Mouse (Mus musculus): ENCODE results near the gene Nek5. TPM values are rescaled to one million over a fixed set of nuclear protein-coding genes. Genes with fewer than 3 reads are reported as not detected.

Nek5 gene
- polyA plus RNA-seq, 2 experiments from 2014 or later, result not detected

DNA sequence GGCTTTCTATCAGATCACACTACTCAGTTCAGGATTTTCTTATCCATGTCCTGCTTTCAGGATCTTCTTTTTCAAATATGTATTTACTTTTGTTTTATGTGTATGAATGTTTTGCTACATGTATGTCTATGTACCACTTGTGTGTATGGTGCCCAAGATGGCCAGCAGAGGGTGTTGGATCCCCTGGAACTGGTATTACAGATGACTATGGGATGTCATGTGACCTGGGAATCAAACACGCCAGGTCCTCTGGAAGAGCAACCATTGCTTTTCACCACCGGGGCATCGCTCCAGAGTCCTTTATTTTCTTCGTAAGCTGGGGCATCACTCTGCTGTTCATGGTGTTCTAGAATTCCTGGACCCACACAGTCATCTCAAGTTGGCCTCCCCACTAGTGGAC lies 35.6 kb downstream of the Nek5 start:
- ATAC-seq, result no peak

DNA sequence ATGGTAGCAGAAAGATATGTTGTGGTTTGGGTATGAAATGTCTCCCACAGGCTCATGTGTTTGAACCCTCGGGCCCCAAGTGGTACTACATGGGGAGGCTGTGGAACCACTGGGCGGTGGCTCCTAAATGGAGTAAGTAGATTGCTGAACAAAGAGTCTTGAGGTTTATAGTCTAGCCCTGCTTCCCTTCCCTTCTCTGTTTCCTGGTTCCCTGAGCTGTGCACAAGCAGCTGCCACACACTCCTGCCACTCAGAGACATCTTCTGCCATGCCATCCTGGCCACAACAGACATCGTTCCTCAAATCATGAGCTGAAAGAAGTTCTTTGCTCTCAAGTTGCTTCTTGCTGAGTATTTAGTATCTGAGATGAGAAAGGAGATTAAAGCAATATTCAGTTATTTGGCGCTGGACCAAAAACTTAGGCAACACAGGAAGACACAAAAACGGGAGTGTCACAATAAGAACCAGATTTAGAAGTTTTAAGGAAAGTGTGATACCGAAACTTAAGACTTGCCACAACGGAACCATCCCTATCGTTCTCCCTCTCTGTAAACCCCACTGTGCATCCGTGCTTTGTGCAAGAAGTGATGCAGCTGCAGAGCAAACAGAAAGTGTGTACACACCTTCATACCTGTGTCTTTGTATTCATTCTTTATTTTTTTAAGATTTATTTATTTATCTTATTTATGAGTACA lies 45.4 kb downstream of the Nek5 start:
- ATAC-seq, result no peak

- no peak for ATAC-seq
Measured at GRCm38 (mm10) chr8:22061126-22061525, 63.7 kb downstream of the Nek5 start.

DNA sequence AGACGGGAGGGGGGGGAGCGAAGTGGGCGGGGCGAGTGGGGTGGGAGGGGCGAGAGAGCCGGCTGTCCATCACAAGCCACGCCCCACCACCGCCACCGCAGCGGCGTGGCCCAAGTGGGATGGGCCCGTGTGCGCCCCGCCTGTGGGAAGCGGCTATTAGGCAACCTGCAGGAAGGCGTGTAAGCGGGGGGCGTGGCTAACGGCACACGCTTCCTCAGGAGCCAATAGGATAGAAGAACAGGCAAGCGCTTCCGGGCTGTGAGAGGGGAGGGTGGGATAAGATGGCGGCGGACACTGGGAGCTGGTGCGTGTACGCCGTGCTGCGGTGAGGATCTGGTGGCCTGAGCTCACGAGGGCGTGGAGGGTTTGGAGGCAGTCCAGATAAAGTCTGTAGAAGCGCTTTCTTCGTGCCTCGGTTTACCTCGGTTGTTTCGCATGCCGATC lies 64.4 kb downstream of the Nek5 start, which contains the start of gene Alg11:
Gene Alg11 (plus strand): TSS at position 276 of the 444 bp plus-strand sequence.
- peak; percentile 99 for ATAC-seq

DNA sequence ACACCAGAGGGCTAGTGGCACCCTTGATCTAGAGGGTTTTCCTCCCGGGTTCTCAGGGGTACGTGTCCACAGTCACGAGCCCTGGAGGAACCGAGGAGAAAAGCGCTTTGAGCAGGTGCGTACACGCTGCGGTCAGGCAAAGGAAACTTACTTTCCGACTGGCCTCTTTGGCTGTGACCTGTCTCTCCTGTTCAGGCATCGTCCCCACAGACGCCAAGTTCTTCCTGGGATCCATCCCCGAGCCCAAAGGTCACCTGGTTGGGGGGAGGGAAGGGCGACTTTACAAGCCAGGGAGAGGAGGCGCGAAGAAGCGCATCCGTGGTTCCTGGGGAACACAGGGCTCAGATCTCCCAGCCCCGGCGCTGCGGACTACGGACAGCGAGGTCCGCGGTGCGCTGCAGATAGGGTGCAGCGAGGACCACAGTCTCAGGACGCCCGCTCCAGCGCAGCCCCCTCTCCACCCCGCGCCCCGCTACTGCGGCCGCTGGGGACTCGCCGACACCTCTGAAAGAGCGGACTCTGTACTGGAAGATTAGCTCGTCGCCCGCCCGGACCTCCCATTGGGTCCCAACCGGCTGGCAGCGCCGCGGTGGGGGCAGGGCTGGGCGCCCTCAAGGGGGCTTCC lies 64.9 kb downstream of the Nek5 start, which contains the start of gene Atp7b:
Gene Atp7b (minus strand): TSS at position 485 of the 625 bp plus-strand sequence.
- peak; percentile 26 for ATAC-seq

GRCm38 (mm10) chr8:22059153-22059738 lies 65.6 kb downstream of the Nek5 start:
- no peak for ATAC-seq

DNA sequence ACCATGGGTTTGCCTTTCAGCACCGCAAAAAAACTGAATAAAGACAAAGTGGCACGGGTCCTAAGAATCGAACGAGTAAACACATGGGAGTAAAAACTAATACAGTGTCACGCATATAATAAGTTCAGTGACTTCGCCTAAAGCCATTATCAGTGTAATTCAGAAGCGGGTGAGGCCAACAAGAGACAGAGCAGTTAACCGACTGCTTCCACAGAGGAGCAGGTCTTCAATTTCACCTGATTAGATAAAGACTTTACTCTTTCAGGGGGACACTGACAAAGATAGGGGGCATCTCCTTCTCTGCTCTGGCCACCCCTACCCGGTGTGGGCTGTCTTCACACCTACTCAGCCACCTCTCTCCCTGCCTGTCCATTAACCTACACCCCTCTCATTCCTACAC lies 66.5 kb downstream of the Nek5 start:
- ATAC-seq, result no peak

DNA sequence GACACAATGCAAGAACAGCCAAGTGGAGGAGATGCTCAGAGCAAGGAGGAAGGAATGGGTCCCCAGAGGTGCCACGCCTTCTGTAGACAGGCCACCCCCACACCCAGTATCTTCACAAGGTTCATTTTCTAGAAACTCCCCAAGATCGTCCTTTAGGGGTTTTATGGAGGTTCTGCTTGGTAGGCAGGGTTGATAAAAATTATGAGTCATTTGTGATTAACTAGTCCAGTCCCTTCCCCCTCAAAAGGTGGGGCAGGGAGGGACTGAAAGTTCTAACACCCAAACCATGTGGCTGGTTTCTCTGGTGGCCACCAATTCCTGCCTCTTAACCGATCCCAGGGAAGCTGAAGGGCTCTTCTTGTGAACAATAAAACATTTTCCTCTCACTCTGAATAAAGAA lies 68.0 kb downstream of the Nek5 start:
- ATAC-seq, result no peak

DNA sequence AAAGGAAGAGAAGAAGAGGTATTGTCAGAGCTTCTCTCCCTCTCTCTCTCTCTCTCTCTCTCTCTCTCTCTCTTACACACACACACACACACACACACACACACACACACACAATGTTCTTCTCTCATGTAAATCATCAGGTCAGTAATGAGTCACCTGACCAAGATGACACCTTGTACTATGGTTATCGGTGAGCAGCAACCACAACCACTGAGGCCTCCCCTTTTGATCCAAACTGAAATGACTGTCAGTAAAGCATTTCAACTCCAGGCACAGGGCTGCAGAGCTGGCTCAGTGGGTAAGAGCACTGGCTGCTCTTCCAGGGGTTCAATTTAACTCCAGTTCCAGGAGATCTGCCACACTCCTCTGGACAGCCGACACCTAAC lies 69.4 kb downstream of the Nek5 start:
- no peak for ATAC-seq

DNA sequence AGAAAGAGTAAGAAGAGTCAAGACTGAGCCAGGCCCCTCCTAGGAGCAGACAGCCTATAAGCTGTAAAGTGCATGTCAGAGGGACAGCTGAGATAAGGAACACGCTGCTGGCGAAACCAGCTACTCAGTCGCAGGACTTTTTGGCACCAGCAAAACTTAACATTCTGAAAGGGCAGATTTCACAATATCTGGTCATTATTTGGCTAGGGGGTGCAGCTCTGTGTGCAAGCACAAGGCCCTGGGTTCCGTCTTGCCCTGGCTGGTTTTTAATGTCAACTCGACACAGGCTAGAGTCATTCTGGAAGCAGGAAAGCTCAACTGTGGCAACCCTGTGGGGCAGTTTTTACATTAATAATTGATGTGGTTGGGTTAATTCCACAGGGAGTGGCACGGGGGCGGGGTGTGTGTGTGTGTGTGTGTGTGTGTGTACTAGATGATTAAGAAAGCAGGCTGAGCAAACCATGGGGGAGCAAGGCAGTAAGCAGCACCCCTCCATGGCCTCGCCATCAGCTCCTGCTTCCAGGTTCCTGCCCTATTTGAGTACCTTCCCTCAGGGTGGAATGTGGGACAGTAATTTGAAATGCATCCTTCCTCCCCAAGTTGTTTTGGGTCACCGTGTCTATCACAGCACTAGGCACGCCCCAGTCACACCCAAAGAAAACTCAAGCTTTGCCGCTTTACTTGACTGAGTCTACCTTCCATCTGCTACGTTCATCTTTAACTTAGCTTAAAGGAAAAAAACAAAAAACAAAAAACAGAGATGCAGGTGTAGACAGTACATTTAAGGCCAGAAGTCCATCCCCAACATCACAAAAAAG lies 70.0 kb downstream of the Nek5 start:
- no peak for ATAC-seq

DNA sequence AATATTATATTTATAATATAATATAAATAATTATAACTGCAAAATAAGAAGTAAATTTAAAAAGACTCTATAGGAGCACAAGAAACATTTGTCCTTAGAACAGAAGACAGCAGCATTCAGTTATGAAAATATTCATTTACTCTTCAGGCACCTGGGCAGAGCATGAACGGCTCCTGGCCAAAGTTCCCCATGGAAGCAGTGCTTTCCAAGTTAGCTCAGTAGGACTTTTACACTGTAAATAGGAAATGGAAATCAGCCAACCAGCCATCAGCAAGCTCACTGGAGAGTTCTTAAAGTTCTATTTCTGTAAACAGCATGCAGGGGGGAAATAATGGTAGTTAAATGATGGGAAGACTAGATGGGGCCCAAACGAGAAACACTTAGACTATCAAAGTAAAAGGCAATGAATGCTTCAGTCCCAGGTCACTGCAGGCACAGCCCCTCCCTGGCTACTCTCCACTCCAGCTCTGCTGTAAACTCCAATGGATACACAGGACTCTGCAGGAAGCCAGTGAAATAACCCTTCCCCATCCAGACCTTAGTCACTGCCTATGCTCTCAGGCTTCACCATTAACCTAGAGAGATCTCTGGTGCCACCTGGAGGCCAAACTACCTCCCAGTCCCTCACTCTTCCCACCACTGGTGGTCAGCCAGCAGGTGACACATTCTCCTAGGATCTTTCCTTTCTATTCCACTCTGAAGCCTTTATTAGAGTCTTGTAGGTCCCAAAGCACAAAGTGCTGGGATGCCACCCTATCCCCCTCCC lies 77.0 kb downstream of the Nek5 start:
- peak; percentile 71 for ATAC-seq

GRCm38 (mm10) chr8:22043706-22044105 lies 81.1 kb downstream of the Nek5 start:
- no peak for ATAC-seq

DNA sequence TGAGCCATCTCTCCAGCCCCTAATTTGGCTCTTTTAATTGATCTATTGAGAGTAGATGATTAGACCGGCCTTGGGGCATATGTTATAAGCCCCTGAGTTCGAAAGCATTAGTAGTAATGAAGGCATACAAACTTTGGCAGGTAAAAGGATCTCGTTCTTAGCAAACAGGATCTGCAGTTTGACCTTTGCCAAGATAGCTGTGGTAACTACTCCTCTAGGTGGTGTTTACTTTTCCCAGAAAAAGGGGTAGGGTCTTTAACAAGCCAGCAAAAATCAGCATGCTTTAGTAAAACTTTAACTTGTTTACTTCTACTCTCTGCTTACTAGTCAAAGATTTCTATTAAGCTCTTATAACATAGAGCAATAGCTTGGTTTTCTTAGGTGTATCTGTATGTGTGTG lies 82.3 kb downstream of the Nek5 start:
- no peak for ATAC-seq

DNA sequence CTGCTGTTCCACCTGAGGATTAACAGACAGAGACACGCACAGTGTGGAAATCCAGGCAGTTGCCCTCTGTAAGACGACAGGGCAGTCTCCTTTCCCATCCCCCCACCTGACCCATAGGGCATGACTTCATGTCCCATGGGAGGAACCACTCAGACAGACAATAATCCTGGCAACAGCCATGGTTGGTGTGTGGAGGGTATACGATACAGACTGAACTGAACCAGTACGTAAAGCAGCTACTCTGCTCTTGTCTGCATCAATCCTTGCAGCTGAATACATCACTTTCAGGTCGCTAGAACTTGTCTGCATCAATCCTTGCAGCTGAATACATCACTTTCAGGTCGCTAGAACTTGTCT lies 84.7 kb downstream of the Nek5 start:
- ATAC-seq, result no peak

- ATAC-seq, result no peak
Measured at GRCm38 (mm10) chr8:22039468-22040152, 85.2 kb downstream of the Nek5 start.

DNA sequence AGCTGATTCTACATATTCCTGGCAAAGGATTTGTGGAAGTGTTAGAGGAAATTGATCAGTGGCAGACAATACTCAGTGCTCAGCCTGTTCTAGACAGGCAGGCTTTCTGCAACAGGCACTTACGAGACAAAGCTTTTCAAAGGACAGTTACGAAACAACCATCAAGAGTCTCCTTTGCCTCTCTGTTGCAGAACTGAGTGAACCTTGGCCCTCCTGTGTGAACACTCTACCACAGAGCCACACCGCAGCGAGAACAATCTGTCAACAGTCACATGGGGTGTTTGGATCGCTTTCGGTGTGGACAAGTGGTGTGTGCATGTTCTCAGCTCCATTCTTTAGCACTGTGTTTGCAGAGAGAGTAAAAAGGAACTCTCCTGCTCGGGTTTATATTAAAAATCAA lies 87.8 kb downstream of the Nek5 start:
- no peak for ATAC-seq

GRCm38 (mm10) chr8:22036137-22036536 lies 88.7 kb downstream of the Nek5 start:
- no peak for ATAC-seq

- ATAC-seq, result no peak
Measured at GRCm38 (mm10) chr8:22030990-22031389, 93.9 kb downstream of the Nek5 start.

DNA sequence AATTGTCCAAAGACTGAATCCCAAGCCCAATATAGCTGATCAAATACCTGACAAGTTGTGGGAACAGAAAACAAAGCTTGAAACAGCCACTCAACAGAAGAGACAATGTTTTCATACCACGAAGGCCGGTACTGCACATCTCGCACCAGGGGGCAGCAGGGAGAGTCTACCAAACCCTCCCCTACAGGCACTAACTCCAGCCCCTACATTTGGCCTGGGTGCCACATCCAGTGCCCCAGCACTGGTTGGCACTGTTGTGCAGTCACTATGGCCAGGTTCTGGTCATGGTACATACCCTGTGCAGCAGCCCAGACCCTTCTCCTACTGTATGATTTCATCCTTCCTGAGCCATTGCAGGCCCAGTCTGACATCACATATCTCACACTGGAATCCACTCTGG lies 95.9 kb downstream of the Nek5 start:
- ATAC-seq, result no peak

- ATAC-seq, result no peak
Measured at GRCm38 (mm10) chr8:22025241-22025640, 99.6 kb downstream of the Nek5 start.
